Mouse (Mus musculus) gastrocnemius, adult 2 months (tissue): Measurements from ENCODE around the gene Ybx1. TPM values are rescaled to one million over a fixed set of nuclear protein-coding genes. Genes with fewer than 3 reads are reported as not detected.
A peak's percentile ranks its signal among the peaks of the same experiment; 100 is the strongest.

Source experiments
- DNase-seq: peaks from one replicate; pipeline ENCODE4 v3.0.0; 2022
- H3K27ac ChIP-seq: fragments of 200-600 bp; 2 replicates; pipeline ENCODE4 v1.8.1; 2022; ENCODE audit warnings: mild to moderate bottlenecking
- H3K4me3 ChIP-seq: fragments of 200-600 bp; 2 replicates; pipeline ENCODE4 v1.8.1; 2022; ENCODE audit warnings: mild to moderate bottlenecking, moderate library complexity
- CTCF ChIP-seq: fragments of 200-600 bp; IDR thresholded peaks from 2 replicates; pipeline ENCODE4 v1.8.1; 2022; ENCODE audit warnings: antibody characterized with exemption, mild to moderate bottlenecking, moderate library complexity
- intact Hi-C: fragments of 180-260 bp; cut with DNase I; formaldehyde crosslinking; loops from one replicate; pipeline ENCODE4 v1.15.1; 2025
- total RNA-seq, 2 experiments: library from RNA; stranded (reverse); gene quantifications; 2 replicates each; pipeline ENCODE4 v1.2.3; 2021

The Ybx1 gene
- total RNA-seq, 2 experiments from 2014 or later = 664 to 696 TPM

- intact Hi-C loops = loop anchor here (5.0 kb wide), 3 partner anchors 47 to 422 kb away; partner anchors contain the start of gene Ybx1
- no peak for TF ChIP-seq CTCF
- Histone ChIP-seq H3K27ac (peak overlapping the region; percentile 36; the same call in 1 of the 2 replicates), H3K4me3 (no peak overlapping the region)
- peak; percentile 50 for DNase-seq
Measured at GRCm38 (mm10) chr4:119245556-119245955, 48.8 kb downstream of the Ybx1 start.

GRCm38 (mm10) chr4:119244468-119245240, 49.8 kb downstream of the Ybx1 start:
- Histone ChIP-seq H3K27ac (no peak overlapping the region), H3K4me3 (no peak overlapping the region)
- intact Hi-C loops = loop anchor here (5.0 kb wide), 3 partner anchors 48 to 423 kb away; partner anchors contain the start of gene Ybx1
- no peak for TF ChIP-seq CTCF
- DNase-seq = no peak

GRCm38 (mm10) chr4:119242571-119242970, 51.8 kb downstream of the Ybx1 start:
- Histone ChIP-seq H3K4me3 (no peak overlapping the region), H3K27ac (no peak overlapping the region)
- intact Hi-C loops = no loop called here
- DNase-seq = no peak
- no peak for TF ChIP-seq CTCF

- H3K4me3 ChIP-seq = no peak overlapping the region
- DNase-seq = peak; percentile 35
- no peak overlapping the region for H3K27ac ChIP-seq
- peak; percentile 62 for TF ChIP-seq CTCF
- intact Hi-C loops = no loop called here
Measured at GRCm38 (mm10) chr4:119241664-119242063, 52.7 kb downstream of the Ybx1 start.

GRCm38 (mm10) chr4:119239181-119239682, 55.2 kb downstream of the Ybx1 start:
- no peak for DNase-seq
- TF ChIP-seq CTCF = peak; percentile 90
- Histone ChIP-seq H3K4me3 (peak overlapping the region; percentile 45), H3K27ac (peak overlapping the region; percentile 80)
- intact Hi-C loops = loop anchor here (5.0 to 10.0 kb wide), 2 partner anchors 183 to 896 kb away; partner anchors contain the start of genes Ppcs and Zmynd12

GRCm38 (mm10) chr4:119238661-119239060, 55.7 kb downstream of the Ybx1 start:
- H3K27ac ChIP-seq = peak overlapping the region; percentile 80
- peak overlapping the region; percentile 37 for H3K4me3 ChIP-seq
- DNase-seq = no peak
- intact Hi-C loops = loop anchor here (5.0 to 10.0 kb wide), 2 partner anchors 184 to 896 kb away; partner anchors contain the start of genes Ppcs and Zmynd12
- TF ChIP-seq CTCF = no peak

- no peak for DNase-seq
- TF ChIP-seq CTCF = no peak
- peak overlapping the region; percentile 99 for H3K4me3 ChIP-seq
- intact Hi-C loops = loop anchor here (5.0 to 10.0 kb wide), 2 partner anchors 303 to 900 kb away; partner anchors contain the start of genes Foxj3 and Frg2f1
- H3K27ac ChIP-seq = peak overlapping the region; percentile 93; the same call in 1 of the 2 replicates
Measured at GRCm38 (mm10) chr4:119234348-119234747, 60.1 kb downstream of the Ybx1 start.

GRCm38 (mm10) chr4:119233256-119233901, 61.0 kb downstream of the Ybx1 start:
- H3K4me3 ChIP-seq = peak overlapping the region; percentile 99
- H3K27ac ChIP-seq = peak overlapping the region; percentile 93
- intact Hi-C loops = loop anchor here (5.0 to 10.0 kb wide), 2 partner anchors 304 to 901 kb away; partner anchors contain the start of genes Foxj3 and Frg2f1
- peak; percentile 26 for TF ChIP-seq CTCF
- DNase-seq = peak; percentile 52

GRCm38 (mm10) chr4:119232410-119233255, 61.8 kb downstream of the Ybx1 start, which contains the start of the genes AU022252 and P3h1:
Gene AU022252 (minus strand): TSS chr4:119232712.
Gene P3h1 (plus strand): TSS chr4:119232915.
- DNase-seq = peak; percentile 99
- peak within 1 kb of the TSS; percentile 93 for H3K27ac ChIP-seq
- TF ChIP-seq CTCF = no peak
- intact Hi-C loops = loop anchor here (5.0 to 10.0 kb wide), 2 partner anchors 305 to 902 kb away; partner anchors contain the start of genes Foxj3 and Frg2f1
- peak within 1 kb of the TSS; percentile 99 for H3K4me3 ChIP-seq

Other genes with a start within 250 kb of the Ybx1 start
- gene Slc2a1, start 185.9 kb downstream of the Ybx1 start, total RNA-seq = 1 to 10 TPM; 5.1 to 6.3 TPM
- 10 to 100 TPM; 16.8 to 26.4 TPM for gene Zfp691, start 120.4 kb downstream of the Ybx1 start, total RNA-seq
- not detected for gene Ermap, start 104.6 kb downstream of the Ybx1 start, total RNA-seq
- 10 to 100 TPM in 1 of 2 experiments, 1 to 10 TPM in 1; 9.7 to 11.9 TPM for gene Svbp, start 99.3 kb downstream of the Ybx1 start, total RNA-seq
- not detected for gene Tmem269, start 76.4 kb downstream of the Ybx1 start, total RNA-seq
- gene AU022252, start 61.9 kb downstream of the Ybx1 start, total RNA-seq = 10 to 100 TPM; 27.8 to 29.7 TPM
- gene P3h1, start 61.7 kb downstream of the Ybx1 start, total RNA-seq = 10 to 100 TPM in 1 of 2 experiments, 1 to 10 TPM in 1; 9.6 to 12.7 TPM
- gene Cldn19, start 39.2 kb downstream of the Ybx1 start, total RNA-seq = 1 to 10 TPM in 1 of 2 experiments, under 1 TPM in 1; 0.86 to 1.1 TPM
- gene Ppih, start 25.9 kb upstream of the Ybx1 start, total RNA-seq = 1 to 10 TPM; 8.1 to 9.6 TPM
- not detected for gene Ccdc30, start 120.9 kb upstream of the Ybx1 start, total RNA-seq
- 1 to 10 TPM; 4.0 to 5.0 TPM for gene Ppcs, start 127.8 kb upstream of the Ybx1 start, total RNA-seq
- not detected for gene Zmynd12, start 128.2 kb upstream of the Ybx1 start, total RNA-seq
- not detected for gene Rimkla, start 198.0 kb upstream of the Ybx1 start, total RNA-seq
- gene Foxj3, start 242.4 kb upstream of the Ybx1 start, total RNA-seq = 10 to 100 TPM; 29.9 to 36.4 TPM
- 1 to 10 TPM; 4.0 to 4.5 TPM for gene Frg2f1, start 244.9 kb upstream of the Ybx1 start, total RNA-seq